Mouse (Mus musculus): ENCODE results near the gene 4930407I10Rik. TPM values are rescaled to one million over a fixed set of nuclear protein-coding genes. Genes with fewer than 3 reads are reported as not detected.

Gene 4930407I10Rik
- not detected for polyA plus RNA-seq (2017; shearing (Covaris generic))

DNA sequence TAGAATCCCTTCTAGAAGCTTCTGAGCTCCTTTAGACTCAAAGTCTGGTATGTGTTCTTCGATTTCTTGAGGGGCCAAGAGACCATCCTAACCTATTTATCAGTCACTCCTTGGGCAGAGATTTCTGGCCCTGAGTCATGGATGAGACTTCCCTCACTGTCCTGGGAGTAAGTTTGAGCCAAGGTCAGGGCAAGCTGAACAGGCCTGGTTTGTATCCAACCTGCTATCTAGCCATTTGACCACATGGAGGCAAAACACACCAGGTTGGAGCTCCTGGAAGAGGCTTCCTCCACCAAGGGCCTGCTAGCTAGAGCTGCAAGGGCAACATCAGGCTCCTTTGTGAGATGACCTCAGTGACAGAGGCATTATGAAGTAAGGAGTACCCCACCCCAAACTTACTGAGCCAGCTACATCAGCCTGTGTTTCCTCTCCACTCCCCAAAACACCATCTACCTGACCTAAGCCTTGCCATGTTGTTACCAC, at the start of gene 4930407I10Rik:
TSS of gene 4930407I10Rik (plus strand) at position 433 of the 483 bp plus-strand sequence.

DNA sequence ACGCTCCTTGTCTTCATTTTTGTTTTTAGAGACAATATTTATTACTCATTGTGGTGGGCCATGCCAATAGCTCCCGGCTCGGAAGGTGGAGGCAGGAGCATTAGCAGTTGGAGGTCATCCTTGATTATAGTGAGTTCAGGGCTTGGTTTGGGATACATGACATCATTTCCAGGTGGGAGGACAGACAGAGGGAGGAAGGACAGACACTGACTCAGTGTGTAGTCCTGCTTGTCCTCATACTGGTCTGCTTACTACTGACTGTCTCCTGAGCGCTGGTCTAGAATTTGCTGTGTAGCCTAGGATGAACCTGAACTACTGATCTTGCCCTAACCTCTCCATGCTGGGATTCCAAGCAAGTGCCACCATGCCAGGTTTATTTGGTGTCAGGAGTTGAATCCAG, 25.2 kb upstream of the 4930407I10Rik start, which contains the start of gene Desi1:
TSS of gene Desi1 (minus strand) at position 101 of the 400 bp plus-strand sequence.

DNA sequence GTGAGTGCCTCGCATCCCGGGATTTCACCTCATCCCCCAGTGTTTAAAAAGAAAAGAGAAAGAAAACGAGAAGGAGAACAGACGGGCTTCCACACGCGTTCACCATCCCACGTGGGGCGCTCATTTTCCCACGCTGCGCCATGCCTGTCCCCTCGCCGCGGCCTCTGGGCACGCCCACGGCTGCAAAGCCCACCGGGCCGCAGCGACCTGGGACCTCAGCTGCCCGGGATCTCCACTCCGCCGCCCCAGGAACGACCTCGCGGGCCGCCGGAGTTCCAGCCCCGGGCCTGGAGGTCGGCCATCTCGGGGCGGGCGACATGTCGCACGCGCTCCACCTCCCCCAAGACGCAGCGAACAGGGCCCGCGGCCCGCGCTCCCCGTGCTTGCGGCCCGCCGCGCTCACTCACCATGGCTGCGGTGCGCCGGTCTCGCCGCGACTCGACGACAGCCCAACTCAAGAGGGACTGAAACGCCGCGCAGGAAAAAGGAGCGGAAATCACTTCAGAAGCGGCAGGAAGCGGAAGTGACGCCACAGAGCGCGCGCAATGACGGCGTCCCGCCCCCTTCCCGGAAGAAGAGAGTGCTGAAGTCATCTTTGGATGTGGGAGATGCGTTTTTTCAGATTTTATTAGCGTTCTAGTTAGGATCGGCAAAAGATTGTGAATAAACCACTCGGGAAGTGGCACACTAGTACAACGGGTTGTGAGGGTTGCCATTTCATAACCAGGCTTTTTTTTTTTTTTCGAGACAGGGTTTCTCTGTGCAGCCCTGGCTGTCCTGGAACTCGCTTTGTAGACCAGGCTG, 11.7 kb upstream of the 4930407I10Rik start, which contains the start of gene Snu13:
TSS of gene Snu13 (minus strand) at position 519 of the 804 bp plus-strand sequence.

DNA sequence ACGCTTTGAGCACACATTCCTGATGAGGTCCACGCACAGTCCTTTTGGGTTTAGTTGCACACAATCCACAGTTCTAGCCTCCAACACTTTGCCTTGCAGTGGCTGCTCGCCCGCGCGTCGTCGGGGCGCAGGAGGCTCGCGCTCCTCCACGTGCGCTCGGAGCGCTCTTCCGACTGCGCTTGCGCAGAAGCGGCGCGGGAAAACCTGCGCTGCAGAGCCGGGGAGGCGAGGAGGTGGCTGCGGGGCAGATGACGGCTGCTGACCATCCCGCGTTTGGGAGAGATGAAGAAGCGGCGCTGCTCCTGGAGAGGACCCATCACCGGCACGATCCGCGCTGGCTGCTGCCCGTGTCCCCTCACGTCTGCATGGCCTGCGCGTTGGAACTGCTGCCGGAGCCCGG, 10.9 kb downstream of the 4930407I10Rik start, which contains the start of gene Mei1:
TSS of gene Mei1 (plus strand) at position 99 of the 400 bp plus-strand sequence.

Other genes with a start within 250 kb of the 4930407I10Rik start
- gene Tob2, start 200.4 kb upstream of the 4930407I10Rik start, polyA plus RNA-seq (2017; shearing (Covaris generic)) = 535 TPM
- 75.8 TPM for gene Phf5a, start 187.2 kb upstream of the 4930407I10Rik start, polyA plus RNA-seq (2017; shearing (Covaris generic))
- gene Aco2, start 186.8 kb upstream of the 4930407I10Rik start, polyA plus RNA-seq (2017; shearing (Covaris generic)) = 115 TPM
- gene Polr3h, start 132.9 kb upstream of the 4930407I10Rik start, polyA plus RNA-seq (2017; shearing (Covaris generic)) = 32.1 TPM
- not detected for gene Csdc2, start 122.4 kb upstream of the 4930407I10Rik start, polyA plus RNA-seq (2017; shearing (Covaris generic))
- 7.9 TPM for gene Pmm1, start 98.2 kb upstream of the 4930407I10Rik start, polyA plus RNA-seq (2017; shearing (Covaris generic))
- gene 1700029P11Rik, start 78.6 kb upstream of the 4930407I10Rik start, polyA plus RNA-seq (2017; shearing (Covaris generic)) = not detected
- 36.4 TPM for gene Xrcc6, start 71.3 kb upstream of the 4930407I10Rik start, polyA plus RNA-seq (2017; shearing (Covaris generic))
- gene Desi1, start 25.3 kb upstream of the 4930407I10Rik start, polyA plus RNA-seq (2017; shearing (Covaris generic)) = 29.9 TPM
- gene Snu13, start 11.6 kb upstream of the 4930407I10Rik start, polyA plus RNA-seq (2017; shearing (Covaris generic)) = 238 TPM
- not detected for gene Mei1, start 10.8 kb downstream of the 4930407I10Rik start, polyA plus RNA-seq (2017; shearing (Covaris generic))
- gene Ccdc134, start 68.8 kb downstream of the 4930407I10Rik start, polyA plus RNA-seq (2017; shearing (Covaris generic)) = 31.0 TPM
- 179 TPM for gene Srebf2, start 88.0 kb downstream of the 4930407I10Rik start, polyA plus RNA-seq (2017; shearing (Covaris generic))
- not detected for gene Shisa8, start 153.7 kb downstream of the 4930407I10Rik start, polyA plus RNA-seq (2017; shearing (Covaris generic))
- gene Tnfrsf13c, start 165.2 kb downstream of the 4930407I10Rik start, polyA plus RNA-seq (2017; shearing (Covaris generic)) = 0.56 TPM
- gene Cenpm, start 185.6 kb downstream of the 4930407I10Rik start, polyA plus RNA-seq (2017; shearing (Covaris generic)) = 0.84 TPM
- not detected for gene 1500009C09Rik, start 193.2 kb downstream of the 4930407I10Rik start, polyA plus RNA-seq (2017; shearing (Covaris generic))
- gene Sept3, start 215.7 kb downstream of the 4930407I10Rik start, polyA plus RNA-seq (2017; shearing (Covaris generic)) = not detected
- gene Wbp2nl, start 239.8 kb downstream of the 4930407I10Rik start, polyA plus RNA-seq (2017; shearing (Covaris generic)) = not detected